Mouse (Mus musculus) intestine, embryonic 16.5 days (tissue): ENCODE results near the gene Bicd1. TPM values are rescaled to one million over a fixed set of nuclear protein-coding genes. Genes with fewer than 3 reads are reported as not detected.
"Not testable (repeated sequence)": the region's sequence is repeated elsewhere in the genome, so short reads cannot be mapped to it uniquely, and the experiment has no call there.

ENCODE experiments used
- ATAC-seq: fragments of 200-750 bp; cut with Nextera tagmentation; 2 replicates; pipeline ENCODE4 v1.8.0; 2017; ENCODE audit warnings: moderate TSS enrichment, moderate library complexity
- H3K27ac ChIP-seq: fragments of 300-500 bp; sonication (generic); 2 replicates; pipeline ENCODE4 v1.5.1; 2014; ENCODE audit warnings: mild to moderate bottlenecking, low read length
- H3K27me3 ChIP-seq: fragments of 300-500 bp; sonication (generic); replicated peaks from 2 replicates; pipeline ENCODE4 v1.6.1; 2014; ENCODE audit warnings: low read length, control low read depth, mixed read lengths; ENCODE audit not compliant: control insufficient read depth, insufficient read depth
- H3K36me3 ChIP-seq: fragments of 300-500 bp; sonication (generic); 2 replicates; pipeline ENCODE4 v1.6.1; 2014; ENCODE audit warnings: low read length, control low read depth; ENCODE audit not compliant: control insufficient read depth, insufficient read depth
- H3K4me1 ChIP-seq: fragments of 300-500 bp; sonication (generic); 2 replicates; pipeline ENCODE4 v1.6.1; 2014; ENCODE audit warnings: low read length, control low read depth, mixed read lengths; ENCODE audit not compliant: control insufficient read depth, insufficient read depth
- H3K4me2 ChIP-seq: fragments of 300-500 bp; sonication (generic); 2 replicates; pipeline ENCODE4 v1.6.1; 2014; ENCODE audit warnings: low read depth, low read length, control low read depth
- H3K4me3 ChIP-seq: fragments of 300-500 bp; sonication (generic); 2 replicates; pipeline ENCODE4 v1.5.1; 2014; ENCODE audit warnings: mild to moderate bottlenecking, low read length
- H3K9ac ChIP-seq: fragments of 300-500 bp; sonication (generic); 2 replicates; pipeline ENCODE4 v1.6.1; 2014; ENCODE audit warnings: low read depth, low read length
- H3K9me3 ChIP-seq: fragments of 300-500 bp; sonication (generic); 2 replicates; pipeline ENCODE4 v1.6.1; 2016; ENCODE audit warnings: low read length, control low read depth; ENCODE audit not compliant: control insufficient read depth
- WGBS: fragments of 180-500 bp; shearing (Covaris S2); extraction: QIAGEN DNeasy Blood & Tissue Kit; methylation state at CpG from one replicate; pipeline ENCODE4 v1.1.7; 2014; 5-methylcytosine and 5-hydroxymethylcytosine counted together
- polyA plus RNA-seq: library from polyadenylated mRNA; unstranded; fragments of >200 nt; fragmentation: Nextera tagmentation; extraction: Ambion mirVana; gene quantifications from 2 replicates; pipeline ENCODE4 v1.2.1, GENCODE M21; 2015

Bicd1 gene
- polyA plus RNA-seq, 1 experiment from 2014 or later: 11.4 TPM

DNA sequence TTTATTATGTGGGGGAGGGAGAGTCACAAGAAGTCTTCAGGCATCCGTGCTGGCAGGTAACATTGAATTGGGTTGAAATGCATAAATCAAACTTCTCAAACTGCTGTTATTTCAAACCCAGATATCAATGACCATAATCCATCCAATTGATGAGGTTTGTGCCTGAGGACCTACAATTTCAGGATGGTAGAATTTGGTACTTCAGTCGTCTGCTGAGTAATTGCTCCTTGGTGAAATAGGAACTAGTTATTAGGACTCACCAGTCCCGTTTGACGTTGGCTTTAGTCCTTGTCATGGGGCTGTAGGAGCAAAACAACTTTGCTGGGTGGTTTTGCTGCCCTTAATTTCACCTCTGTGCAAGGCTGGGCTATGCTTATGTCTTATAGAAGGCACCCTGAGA is 1.2 kb downstream of the Bicd1 start:
- no peaks in the 10 kb centered on the region for H3K9me3 ChIP-seq
- no peaks in the 10 kb centered on the region for H3K4me1 ChIP-seq
- H3K36me3 ChIP-seq: no peaks in the 10 kb centered on the region
- peak overlapping the region; percentile 69 for H3K4me2 ChIP-seq
- peak overlapping the region; percentile 73; the same call in 1 of the 2 replicates for H3K9ac ChIP-seq
- no peaks in the 10 kb centered on the region for H3K27me3 ChIP-seq
- peak overlapping the region; percentile 68 for H3K4me3 ChIP-seq
- no peak for ATAC-seq
- no peak overlapping the region for H3K27ac ChIP-seq
- 11% methylated on average over 4 of the region's 4 CpGs for WGBS

DNA sequence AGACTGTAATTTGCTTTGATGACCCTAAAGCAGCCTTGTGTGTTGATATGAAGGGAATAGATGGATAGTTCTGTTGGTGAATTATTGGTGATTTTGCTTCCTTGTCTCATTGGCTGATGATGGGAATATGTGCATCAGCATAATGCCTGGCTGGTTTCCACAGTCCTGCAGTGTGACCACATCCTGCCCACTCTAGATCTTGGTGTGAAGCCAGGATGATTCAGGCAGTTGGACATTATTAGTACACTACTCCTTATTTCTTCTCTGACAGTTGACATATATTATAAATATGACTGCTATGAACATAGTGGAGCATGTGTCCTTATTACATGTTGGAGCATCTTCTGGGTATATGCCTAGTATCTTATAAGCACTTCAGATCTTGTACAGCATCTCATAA is 4.6 kb downstream of the Bicd1 start:
- Histone ChIP-seq H3K27me3 (no peaks in the 10 kb centered on the region), H3K36me3 (no peaks in the 10 kb centered on the region), H3K9me3 (no peaks in the 10 kb centered on the region), H3K4me1 (no peaks in the 10 kb centered on the region), H3K27ac (no peak overlapping the region), H3K4me3 (no peak overlapping the region), H3K9ac (no peak overlapping the region), H3K4me2 (no peak overlapping the region)
- ATAC-seq: no peak

- no peaks in the 10 kb centered on the region for H3K27me3 ChIP-seq
- H3K4me3 ChIP-seq: no peak overlapping the region
- no peaks in the 10 kb centered on the region for H3K36me3 ChIP-seq
- no peak overlapping the region for H3K9ac ChIP-seq
- H3K4me2 ChIP-seq: no peak overlapping the region
- H3K27ac ChIP-seq: no peak overlapping the region
- ATAC-seq: no peak
- no peaks in the 10 kb centered on the region for H3K4me1 ChIP-seq
- H3K9me3 ChIP-seq: no peaks in the 10 kb centered on the region
Measured at GRCm38 (mm10) chr6:149424748-149425147, 16.1 kb downstream of the Bicd1 start.

- 96% methylated on average over 1 of the region's 1 CpGs for WGBS
- no peaks in the 10 kb centered on the region; the same call in 1 of the 2 replicates for H3K36me3 ChIP-seq
- H3K4me1 ChIP-seq: no peaks in the 10 kb centered on the region
- H3K9me3 ChIP-seq: no peaks in the 10 kb centered on the region
- H3K4me2 ChIP-seq: no peak overlapping the region
- no peak overlapping the region for H3K9ac ChIP-seq
- no peaks in the 10 kb centered on the region for H3K27me3 ChIP-seq
- ATAC-seq: no peak
- H3K4me3 ChIP-seq: no peak overlapping the region
- H3K27ac ChIP-seq: no peak overlapping the region
Measured at GRCm38 (mm10) chr6:149439140-149439539, 30.5 kb downstream of the Bicd1 start.

DNA sequence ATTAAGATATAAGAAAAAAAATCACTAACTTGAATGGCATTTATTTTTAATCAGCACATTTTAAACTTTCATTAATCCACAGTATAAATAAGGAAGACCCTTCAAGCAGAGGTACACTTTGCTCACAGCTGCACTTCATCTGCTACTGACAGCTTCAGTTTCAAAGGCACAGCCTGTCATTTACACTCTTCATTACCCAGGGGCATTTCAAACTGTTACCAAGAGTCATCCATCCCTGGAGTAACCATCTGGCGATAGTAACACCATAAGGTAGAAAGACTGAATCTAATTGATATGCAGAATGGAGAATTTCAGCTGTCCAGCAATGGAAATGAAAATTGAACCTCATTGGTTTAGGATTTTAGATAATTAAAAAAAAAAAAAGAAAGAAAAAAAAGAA is 34.2 kb downstream of the Bicd1 start:
- Histone ChIP-seq H3K36me3 (no peaks in the 10 kb centered on the region), H3K27ac (no peak overlapping the region), H3K4me1 (no peaks in the 10 kb centered on the region), H3K4me2 (no peak overlapping the region), H3K27me3 (no peaks in the 10 kb centered on the region), H3K9me3 (no peaks in the 10 kb centered on the region), H3K4me3 (no peak overlapping the region), H3K9ac (no peak overlapping the region)
- ATAC-seq: no peak
- 52% methylated on average over 1 of the region's 1 CpGs for WGBS

DNA sequence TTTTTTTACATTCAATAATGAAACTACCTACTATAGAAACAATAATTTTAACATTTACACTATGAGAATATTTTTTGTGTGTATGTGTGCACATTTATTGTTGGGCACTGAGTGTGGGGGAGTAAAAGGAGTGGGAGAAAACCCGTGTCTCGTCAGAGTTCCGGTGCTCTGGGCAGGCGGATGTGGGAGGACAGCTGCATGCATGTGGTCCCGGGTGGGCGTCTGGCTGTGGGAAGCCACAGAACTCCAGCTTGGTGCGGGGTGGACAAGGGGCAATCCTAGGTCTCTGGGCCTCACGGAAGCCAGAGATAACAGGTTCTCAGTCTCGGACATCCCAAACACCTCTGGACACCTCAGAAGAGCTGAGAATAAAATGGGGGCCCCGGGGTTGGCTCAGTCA is 37.2 kb downstream of the Bicd1 start:
- ATAC-seq: no peak
- Histone ChIP-seq H3K4me3 (no peak overlapping the region), H3K27ac (no peak overlapping the region), H3K9me3 (no peaks in the 10 kb centered on the region), H3K4me2 (no peak overlapping the region), H3K36me3 (no peaks in the 10 kb centered on the region), H3K27me3 (no peaks in the 10 kb centered on the region), H3K4me1 (no peaks in the 10 kb centered on the region), H3K9ac (no peak overlapping the region)
- 70% methylated on average over 10 of the region's 10 CpGs for WGBS

- H3K4me3 ChIP-seq: no peak overlapping the region
- H3K9me3 ChIP-seq: no peaks in the 10 kb centered on the region
- no peaks in the 10 kb centered on the region for H3K36me3 ChIP-seq
- no peaks in the 10 kb centered on the region for H3K27me3 ChIP-seq
- no peak overlapping the region for H3K9ac ChIP-seq
- H3K27ac ChIP-seq: no peak overlapping the region
- 0 out of 2 replicates have a peak, but pooled peaks cover 2% of the 10 kb centered on the region for H3K4me1 ChIP-seq
- ATAC-seq: peak; percentile 97
- no peak overlapping the region for H3K4me2 ChIP-seq
Measured at GRCm38 (mm10) chr6:149457324-149457723, 48.6 kb downstream of the Bicd1 start.

GRCm38 (mm10) chr6:149460971-149461370 is 52.3 kb downstream of the Bicd1 start:
- no peak for ATAC-seq
- WGBS: 19% methylated on average over 1 of the region's 1 CpGs
- Histone ChIP-seq H3K4me3 (no peak overlapping the region), H3K36me3 (no peaks in the 10 kb centered on the region), H3K27me3 (no peaks in the 10 kb centered on the region), H3K4me1 (0 out of 2 replicates have a peak, but pooled peaks cover 2% of the 10 kb centered on the region), H3K4me2 (no peak overlapping the region), H3K9ac (no peak overlapping the region), H3K9me3 (no peaks in the 10 kb centered on the region), H3K27ac (no peak overlapping the region)

DNA sequence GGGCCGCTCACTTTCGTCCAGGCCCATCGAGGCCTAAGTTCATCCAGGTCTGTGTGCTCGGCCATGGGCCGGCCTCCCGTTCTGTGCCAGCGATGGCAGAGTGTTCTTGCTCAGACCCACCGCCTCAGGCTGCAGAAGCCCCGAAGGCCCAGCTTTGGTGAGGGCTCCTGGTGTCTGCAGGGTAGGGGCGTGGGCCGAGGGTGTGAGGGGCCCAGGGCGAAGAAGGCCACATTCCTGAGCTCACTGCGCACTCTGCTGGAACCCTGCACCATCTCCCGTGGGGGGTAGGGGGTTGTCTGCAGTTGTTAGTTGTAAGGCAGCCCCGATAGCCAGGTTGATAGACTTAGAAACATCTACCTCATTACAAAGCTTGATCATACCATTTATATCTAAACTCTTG is 62.8 kb downstream of the Bicd1 start:
- H3K36me3 ChIP-seq: peaks cover 3% of the 10 kb centered on the region; the same call in 1 of the 2 replicates
- no peaks in the 10 kb centered on the region for H3K9me3 ChIP-seq
- no peak overlapping the region for H3K4me2 ChIP-seq
- H3K27ac ChIP-seq: no peak overlapping the region
- H3K4me3 ChIP-seq: no peak overlapping the region
- H3K9ac ChIP-seq: no peak overlapping the region
- no peaks in the 10 kb centered on the region for H3K27me3 ChIP-seq
- ATAC-seq: no peak
- WGBS: 82% methylated on average over 15 of the region's 15 CpGs
- no peaks in the 10 kb centered on the region for H3K4me1 ChIP-seq

DNA sequence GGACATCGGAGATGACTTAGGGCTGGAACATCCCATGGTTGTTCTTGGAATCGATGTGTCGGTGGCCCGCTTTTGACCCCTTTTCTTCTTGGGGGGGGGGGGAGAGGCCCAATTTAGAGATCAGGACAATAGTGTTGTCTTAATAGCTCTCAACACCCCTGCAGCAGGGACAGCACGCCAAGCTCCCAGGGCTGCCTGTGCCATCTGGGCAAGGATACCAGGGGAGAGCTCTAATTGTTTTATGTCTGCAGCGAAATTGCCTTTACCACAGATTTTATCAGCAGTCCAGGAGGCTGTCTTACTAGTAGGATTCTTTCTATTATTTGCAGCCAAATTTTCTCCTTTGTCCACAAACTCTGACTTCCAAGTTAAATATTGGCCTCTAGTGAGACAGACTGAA is 63.8 kb downstream of the Bicd1 start:
- H3K9me3 ChIP-seq, H3K36me3 ChIP-seq, H3K27ac ChIP-seq, H3K4me3 ChIP-seq, H3K9ac ChIP-seq, H3K4me1 ChIP-seq, ATAC-seq, H3K27me3 ChIP-seq, H3K4me2 ChIP-seq: not testable (repeated sequence)
- WGBS: 88% methylated on average over 6 of the region's 6 CpGs
